Mouse (Mus musculus) sigmoid colon, adult 10 weeks (tissue): ENCODE results near the gene Eef1b2. TPM values are rescaled to one million over a fixed set of nuclear protein-coding genes. Genes with fewer than 3 reads are reported as not detected.

ENCODE experiments used
- polyA plus RNA-seq: library from polyadenylated mRNA; stranded (reverse); fragments of 350-450 nt; fragmentation: Illumina TruSeq; extraction: RNeasy Lipid Tissue Mini Kit (QIAGEN cat#74804); gene quantifications from one replicate; pipeline ENCODE4 v1.2.3, GENCODE M21; 2014; ENCODE audit warnings: low read depth, low replicate concordance

Eef1b2 gene
- polyA plus RNA-seq, result 1,031 TPM

GRCm38 (mm10) chr1:63176604-63177421, at the start of gene Eef1b2, which contains the start of gene Ndufs1:
Gene Eef1b2 (plus strand): TSS chr1:63176825.
Gene Ndufs1 (minus strand): TSS chr1:63176833.

DNA sequence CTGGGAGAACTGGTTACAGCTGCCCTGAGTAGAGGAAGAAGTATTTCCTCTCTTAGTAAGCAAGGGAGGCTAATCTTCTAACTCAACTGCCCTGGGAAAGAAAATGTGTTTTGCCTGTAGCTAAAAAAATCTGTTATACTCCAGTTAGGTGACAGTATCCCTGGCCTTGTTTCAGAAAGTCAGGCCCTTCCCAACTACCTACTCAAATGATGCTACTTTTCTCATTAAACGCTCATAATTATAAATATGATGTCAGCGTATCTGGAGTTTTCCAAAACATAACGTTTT, 37.6 kb downstream of the Eef1b2 start, which contains the start of gene Gpr1:
Gene Gpr1 (minus strand): TSS at position 273 of the 288 bp plus-strand sequence.

Other genes with a start within 250 kb of the Eef1b2 start
- gene Ino80d, start 62.2 kb upstream of the Eef1b2 start, polyA plus RNA-seq, result 34.7 TPM
- gene Ndufs1, start within 50 bp of the Eef1b2 start, polyA plus RNA-seq, result 266 TPM
- gene Gpr1, start 37.7 kb downstream of the Eef1b2 start, polyA plus RNA-seq, result not detected
- gene Zdbf2, start 96.4 kb downstream of the Eef1b2 start, polyA plus RNA-seq, result 0.44 TPM